Mouse (Mus musculus): ENCODE data around the gene Nfatc2ip. TPM values are rescaled to one million over a fixed set of nuclear protein-coding genes. Genes with fewer than 3 reads are reported as not detected.

The Nfatc2ip gene
- total RNA-seq, 2 experiments from 2014 or later: 6.3 to 17.8 TPM

Other genes starting within 250 kb of the Nfatc2ip start
- gene Xpo6, start 196.2 kb downstream of the Nfatc2ip start, total RNA-seq (2015; ENCODE audit: low replicate concordance): 44.0 and 65.6 TPM in 2 replicates
- 12.7 and 28.3 TPM in 2 replicates for gene Xpo6, start 196.2 kb downstream of the Nfatc2ip start, total RNA-seq (2017; ENCODE audit: low replicate concordance)
- 0.77 and 1.0 TPM in 2 replicates for gene Sbk1, start 124.1 kb downstream of the Nfatc2ip start, total RNA-seq (2015; ENCODE audit: low replicate concordance)
- 0.56 and 0.77 TPM in 2 replicates for gene Sbk1, start 124.1 kb downstream of the Nfatc2ip start, total RNA-seq (2017; ENCODE audit: low replicate concordance)
- gene Lat, start 27.2 kb downstream of the Nfatc2ip start, total RNA-seq (2015; ENCODE audit: low replicate concordance): 1.9 and 2.3 TPM in 2 replicates
- 0.94 and 11.8 TPM in 2 replicates for gene Lat, start 27.2 kb downstream of the Nfatc2ip start, total RNA-seq (2017; ENCODE audit: low replicate concordance)
- gene Spns1, start 19.3 kb downstream of the Nfatc2ip start, total RNA-seq (2015; ENCODE audit: low replicate concordance): 1.5 and 7.5 TPM in 2 replicates
- 1.7 and 2.5 TPM in 2 replicates for gene Spns1, start 19.3 kb downstream of the Nfatc2ip start, total RNA-seq (2017; ENCODE audit: low replicate concordance)
- gene Cd19, start 18.2 kb upstream of the Nfatc2ip start, total RNA-seq (2015; ENCODE audit: low replicate concordance): not detected in 2 replicates
- gene Cd19, start 18.2 kb upstream of the Nfatc2ip start, total RNA-seq (2017; ENCODE audit: low replicate concordance): 0.28 TPM in 1 of 2 replicates, not detected in the other
- gene Rabep2, start 32.0 kb upstream of the Nfatc2ip start, total RNA-seq (2015; ENCODE audit: low replicate concordance): 2.3 and 2.9 TPM in 2 replicates
- 2.0 and 4.3 TPM in 2 replicates for gene Rabep2, start 32.0 kb upstream of the Nfatc2ip start, total RNA-seq (2017; ENCODE audit: low replicate concordance)
- gene Atp2a1, start 66.4 kb upstream of the Nfatc2ip start, total RNA-seq (2015; ENCODE audit: low replicate concordance): not detected in 2 replicates
- gene Atp2a1, start 66.4 kb upstream of the Nfatc2ip start, total RNA-seq (2017; ENCODE audit: low replicate concordance): not detected in 2 replicates
- 4.0 and 7.7 TPM in 2 replicates for gene Sh2b1, start 78.7 kb upstream of the Nfatc2ip start, total RNA-seq (2015; ENCODE audit: low replicate concordance)
- 6.6 and 19.6 TPM in 2 replicates for gene Sh2b1, start 78.7 kb upstream of the Nfatc2ip start, total RNA-seq (2017; ENCODE audit: low replicate concordance)
- 11.3 and 12.5 TPM in 2 replicates for gene Tufm, start 90.6 kb upstream of the Nfatc2ip start, total RNA-seq (2015; ENCODE audit: low replicate concordance)
- gene Tufm, start 90.6 kb upstream of the Nfatc2ip start, total RNA-seq (2017; ENCODE audit: low replicate concordance): 7.3 and 8.2 TPM in 2 replicates
- 35.2 and 47.2 TPM in 2 replicates for gene Atxn2l, start 106.7 kb upstream of the Nfatc2ip start, total RNA-seq (2015; ENCODE audit: low replicate concordance)
- gene Atxn2l, start 106.7 kb upstream of the Nfatc2ip start, total RNA-seq (2017; ENCODE audit: low replicate concordance): 28.8 and 35.0 TPM in 2 replicates
- gene Eif3c, start 169.7 kb upstream of the Nfatc2ip start, total RNA-seq (2015; ENCODE audit: low replicate concordance): 44.2 and 57.9 TPM in 2 replicates
- 79.4 and 87.0 TPM in 2 replicates for gene Eif3c, start 169.7 kb upstream of the Nfatc2ip start, total RNA-seq (2017; ENCODE audit: low replicate concordance)
- 4.8 and 9.8 TPM in 2 replicates for gene Apobr, start 188.2 kb upstream of the Nfatc2ip start, total RNA-seq (2015; ENCODE audit: low replicate concordance)
- 9.3 and 9.5 TPM in 2 replicates for gene Apobr, start 188.2 kb upstream of the Nfatc2ip start, total RNA-seq (2017; ENCODE audit: low replicate concordance)
- 4.4 and 30.9 TPM in 2 replicates for gene Cln3, start 189.1 kb upstream of the Nfatc2ip start, total RNA-seq (2015; ENCODE audit: low replicate concordance)
- 9.1 and 9.9 TPM in 2 replicates for gene Cln3, start 189.1 kb upstream of the Nfatc2ip start, total RNA-seq (2017; ENCODE audit: low replicate concordance)
- gene Il27, start 198.2 kb upstream of the Nfatc2ip start, total RNA-seq (2015; ENCODE audit: low replicate concordance): not detected in 2 replicates
- not detected in 2 replicates for gene Il27, start 198.2 kb upstream of the Nfatc2ip start, total RNA-seq (2017; ENCODE audit: low replicate concordance)
- 10.4 and 11.9 TPM in 2 replicates for gene Nupr1, start 234.1 kb upstream of the Nfatc2ip start, total RNA-seq (2015; ENCODE audit: low replicate concordance)
- gene Nupr1, start 234.1 kb upstream of the Nfatc2ip start, total RNA-seq (2017; ENCODE audit: low replicate concordance): 5.9 and 9.0 TPM in 2 replicates

Measured in erythroblast, adult 5-6 weeks (primary cell).